Mouse (Mus musculus): ENCODE results near the gene Ptrhd1. TPM values are rescaled to one million over a fixed set of nuclear protein-coding genes. Genes with fewer than 3 reads are reported as not detected.
A peak's percentile ranks its signal among the peaks of the same experiment; 100 is the strongest.

Ptrhd1 gene
- total RNA-seq, 1 experiment = 5.8 TPM

DNA sequence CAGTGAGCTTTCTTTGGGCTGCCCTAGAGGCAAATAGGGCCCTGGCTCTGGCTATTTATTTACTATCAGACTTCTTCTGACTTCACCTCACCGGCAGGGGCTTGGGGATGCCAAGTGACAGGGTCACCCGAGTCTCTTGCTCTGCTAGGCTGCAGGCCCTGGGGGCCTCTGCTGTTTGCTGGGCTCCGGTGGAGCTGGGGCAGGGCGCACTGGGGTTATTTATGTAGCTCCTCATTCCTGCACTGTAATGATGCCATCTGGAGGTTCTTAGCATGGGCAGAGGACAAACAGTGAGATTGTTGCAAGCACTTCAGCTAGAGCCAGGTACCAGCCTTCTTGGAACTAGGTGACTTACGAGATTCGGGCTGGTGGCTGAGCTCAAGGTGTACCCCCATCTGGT, 41.3 kb upstream of the Ptrhd1 start:
- no peak for DNase-seq (ENCODE audit: low read depth, low spot score)
- Histone ChIP-seq H3K9ac (ENCODE audit: insufficient read depth, low read depth, low read length, poor library complexity, severe bottlenecking) (no peak overlapping the region), H3K9me3 (ENCODE audit: control insufficient read depth, insufficient read depth, low read depth, low read length) (no peaks in the 10 kb centered on the region), H3K36me3 (ENCODE audit: control insufficient read depth, insufficient read depth, low read length, poor library complexity, severe bottlenecking) (peaks cover 3% of the 10 kb centered on the region; the same call in 1 of the 2 replicates), H3K27ac (ENCODE audit: insufficient read depth, low read depth, low read length, poor library complexity, severe bottlenecking) (no peak overlapping the region), H3K4me3 (ENCODE audit: insufficient read depth in 1 of 2, low read depth in 1 of 2, low read length in 2 of 2, poor library complexity in 1 of 2, severe bottlenecking in 1 of 2) (no peak overlapping the region), H3K4me1 (ENCODE audit: control insufficient read depth in 2 of 2, insufficient read depth in 2 of 2, low read length in 2 of 2, poor library complexity in 1 of 2) (peaks cover 6 to 24% of the 10 kb centered on the region in 2 experiments; a peak in 3 of 4 replicates)
- in situ Hi-C loops (cut with MboI; ENCODE audit: low sequenced_read_pairs in 2 of 2, unreplicated experiment in 2 of 2) = no loop called here
- TF ChIP-seq MAFK (IDR thresholded peaks at IDR 0.05; ENCODE audit: insufficient read depth, low read depth, low read length) = no peak
- TF ChIP-seq ZC3H11A (IDR thresholded peaks at IDR 0.05; ENCODE audit: borderline replicate concordance, low read depth, low read length) = no peak
- TF ChIP-seq ZNF384 (IDR thresholded peaks at IDR 0.05; ENCODE audit: low read depth, low read length) = no peak
- TF ChIP-seq CHD2 (IDR thresholded peaks at IDR 0.05; ENCODE audit: low read depth, low read length) = no peak
- TF ChIP-seq HCFC1 (IDR thresholded peaks at IDR 0.05; ENCODE audit: borderline replicate concordance, insufficient read depth, low read length) = no peak

DNA sequence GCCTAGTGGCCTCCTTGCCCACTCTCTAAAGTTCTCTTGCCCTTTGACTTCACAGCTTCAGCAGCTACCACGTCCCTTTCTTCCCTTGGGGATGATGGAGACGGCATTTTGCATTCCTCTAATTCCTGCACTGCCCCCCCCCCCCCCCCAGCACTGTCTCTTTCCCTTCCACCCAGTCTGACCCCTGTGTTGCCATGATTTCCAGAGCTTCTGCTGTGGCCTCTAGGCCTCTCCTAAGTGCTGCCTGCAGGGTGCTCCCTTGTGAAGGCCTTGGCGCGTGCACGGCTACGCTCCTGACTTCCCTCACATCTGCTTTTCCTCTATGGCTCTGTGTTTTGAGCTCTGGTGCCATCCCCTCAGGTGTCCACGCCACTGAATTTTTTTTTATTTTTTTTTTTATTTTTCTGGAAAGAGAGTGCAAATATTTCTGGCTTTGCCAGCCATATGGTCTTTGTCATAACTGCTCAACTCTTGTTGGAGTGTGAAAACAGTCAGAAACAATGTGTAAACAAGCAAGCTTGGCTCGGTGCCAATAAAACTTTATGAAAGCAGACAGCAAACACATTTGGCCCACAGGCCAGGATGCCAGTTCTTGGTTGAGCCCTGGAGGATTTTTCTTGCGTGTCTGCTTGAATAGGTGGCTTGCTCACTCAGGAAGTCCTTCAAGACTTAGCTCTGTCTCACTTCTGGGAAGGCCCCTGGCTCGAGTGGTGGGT, 40.6 kb upstream of the Ptrhd1 start:
- no peak overlapping the region for H3K9ac ChIP-seq (ENCODE audit: insufficient read depth, low read depth, low read length, poor library complexity, severe bottlenecking)
- no peak overlapping the region for H3K4me3 ChIP-seq (ENCODE audit: insufficient read depth in 1 of 2, low read depth in 1 of 2, low read length in 2 of 2, poor library complexity in 1 of 2, severe bottlenecking in 1 of 2)
- no peak for TF ChIP-seq MAFK (IDR thresholded peaks at IDR 0.05; ENCODE audit: insufficient read depth, low read depth, low read length)
- no peak for TF ChIP-seq ZC3H11A (IDR thresholded peaks at IDR 0.05; ENCODE audit: borderline replicate concordance, low read depth, low read length)
- no peak overlapping the region for H3K27ac ChIP-seq (ENCODE audit: insufficient read depth, low read depth, low read length, poor library complexity, severe bottlenecking)
- H3K4me1 ChIP-seq (ENCODE audit: control insufficient read depth in 2 of 2, insufficient read depth in 2 of 2, low read length in 2 of 2, poor library complexity in 1 of 2) = peaks cover 6 to 23% of the 10 kb centered on the region in 2 experiments; a peak in 3 of 4 replicates
- DNase-seq (ENCODE audit: low read depth, low spot score) = no peak
- H3K9me3 ChIP-seq (ENCODE audit: control insufficient read depth, insufficient read depth, low read depth, low read length) = no peaks in the 10 kb centered on the region
- in situ Hi-C loops (cut with MboI; ENCODE audit: low sequenced_read_pairs in 2 of 2, unreplicated experiment in 2 of 2) = no loop called here
- H3K36me3 ChIP-seq (ENCODE audit: control insufficient read depth, insufficient read depth, low read length, poor library complexity, severe bottlenecking) = peaks cover 3% of the 10 kb centered on the region; the same call in 1 of the 2 replicates

DNA sequence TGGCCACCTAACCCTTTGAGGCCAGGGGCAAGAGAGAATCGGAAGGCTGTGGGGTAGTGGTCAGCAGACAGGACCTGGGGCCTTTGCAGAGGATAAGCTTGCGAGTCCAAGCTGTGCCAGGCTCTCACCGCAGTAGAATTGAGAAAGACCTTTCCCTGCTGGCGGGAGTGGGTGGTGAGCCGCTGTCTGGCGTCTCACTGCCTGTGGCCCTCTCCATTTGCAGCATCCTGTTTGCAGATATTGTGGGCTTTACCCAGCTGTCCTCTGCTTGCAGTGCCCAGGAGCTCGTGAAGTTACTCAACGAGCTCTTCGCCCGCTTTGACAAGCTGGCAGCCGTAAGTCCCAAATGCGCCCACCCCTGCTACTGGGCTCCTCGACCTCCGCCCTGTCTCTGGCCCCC, 39.2 kb upstream of the Ptrhd1 start:
- TF ChIP-seq ZC3H11A (IDR thresholded peaks at IDR 0.05; ENCODE audit: borderline replicate concordance, low read depth, low read length) = no peak
- TF ChIP-seq CHD2 (IDR thresholded peaks at IDR 0.05; ENCODE audit: low read depth, low read length) = no peak
- TF ChIP-seq ZNF384 (IDR thresholded peaks at IDR 0.05; ENCODE audit: low read depth, low read length) = no peak
- no peak for TF ChIP-seq HCFC1 (IDR thresholded peaks at IDR 0.05; ENCODE audit: borderline replicate concordance, insufficient read depth, low read length)
- no peak for TF ChIP-seq MAFK (IDR thresholded peaks at IDR 0.05; ENCODE audit: insufficient read depth, low read depth, low read length)
- in situ Hi-C loops (cut with MboI; ENCODE audit: low sequenced_read_pairs in 2 of 2, unreplicated experiment in 2 of 2) = no loop called here
- peaks cover 3 to 14% of the 10 kb centered on the region in 2 experiments; a peak in 2 of 4 replicates for H3K4me1 ChIP-seq (ENCODE audit: control insufficient read depth in 2 of 2, insufficient read depth in 2 of 2, low read length in 2 of 2, poor library complexity in 1 of 2)
- H3K9ac ChIP-seq (ENCODE audit: insufficient read depth, low read depth, low read length, poor library complexity, severe bottlenecking) = no peak overlapping the region
- no peak overlapping the region for H3K27ac ChIP-seq (ENCODE audit: insufficient read depth, low read depth, low read length, poor library complexity, severe bottlenecking)
- peaks cover 7% of the 10 kb centered on the region; the same call in 1 of the 2 replicates for H3K36me3 ChIP-seq (ENCODE audit: control insufficient read depth, insufficient read depth, low read length, poor library complexity, severe bottlenecking)
- no peak for DNase-seq (ENCODE audit: low read depth, low spot score)
- 0 out of 4 replicates have a peak overlapping the region, but pooled peaks of 1 of the 2 experiments have one; percentile 26 for H3K4me3 ChIP-seq (ENCODE audit: insufficient read depth in 1 of 2, low read depth in 1 of 2, low read length in 2 of 2, poor library complexity in 1 of 2, severe bottlenecking in 1 of 2)
- no peaks in the 10 kb centered on the region for H3K9me3 ChIP-seq (ENCODE audit: control insufficient read depth, insufficient read depth, low read depth, low read length)

DNA sequence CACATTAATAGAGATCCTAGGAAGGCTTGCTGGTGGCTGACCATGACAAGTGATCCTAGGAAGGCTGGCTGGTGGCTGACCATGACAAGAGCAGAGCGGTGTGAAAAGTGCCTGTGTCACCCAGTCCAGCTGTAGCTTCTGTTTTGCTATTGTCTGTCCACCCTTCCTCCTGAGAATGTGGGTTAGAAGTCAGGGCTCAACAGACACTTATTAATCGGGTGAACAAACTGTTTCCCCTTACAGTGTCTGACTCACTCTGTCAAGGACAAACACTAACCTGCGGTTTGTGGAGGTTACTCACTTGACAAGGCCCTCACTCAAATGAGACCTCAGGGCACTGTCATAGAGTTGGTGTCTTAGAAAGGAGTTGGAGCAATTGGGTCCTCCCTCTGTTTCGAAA, 35.1 kb upstream of the Ptrhd1 start:
- no peak for TF ChIP-seq ZNF384 (IDR thresholded peaks at IDR 0.05; ENCODE audit: low read depth, low read length)
- DNase-seq (ENCODE audit: low read depth, low spot score) = no peak
- peaks cover 9% of the 10 kb centered on the region; the same call in 1 of the 2 replicates for H3K36me3 ChIP-seq (ENCODE audit: control insufficient read depth, insufficient read depth, low read length, poor library complexity, severe bottlenecking)
- H3K9ac ChIP-seq (ENCODE audit: insufficient read depth, low read depth, low read length, poor library complexity, severe bottlenecking) = no peak overlapping the region
- H3K4me1 ChIP-seq (ENCODE audit: control insufficient read depth in 2 of 2, insufficient read depth in 2 of 2, low read length in 2 of 2, poor library complexity in 1 of 2) = peaks cover 3 to 15% of the 10 kb centered on the region in 2 experiments; a peak in 2 of 4 replicates
- H3K4me3 ChIP-seq (ENCODE audit: insufficient read depth in 1 of 2, low read depth in 1 of 2, low read length in 2 of 2, poor library complexity in 1 of 2, severe bottlenecking in 1 of 2) = no peak overlapping the region
- in situ Hi-C loops (cut with MboI; ENCODE audit: low sequenced_read_pairs in 2 of 2, unreplicated experiment in 2 of 2) = no loop called here
- H3K9me3 ChIP-seq (ENCODE audit: control insufficient read depth, insufficient read depth, low read depth, low read length) = no peaks in the 10 kb centered on the region
- H3K27ac ChIP-seq (ENCODE audit: insufficient read depth, low read depth, low read length, poor library complexity, severe bottlenecking) = no peak overlapping the region

DNA sequence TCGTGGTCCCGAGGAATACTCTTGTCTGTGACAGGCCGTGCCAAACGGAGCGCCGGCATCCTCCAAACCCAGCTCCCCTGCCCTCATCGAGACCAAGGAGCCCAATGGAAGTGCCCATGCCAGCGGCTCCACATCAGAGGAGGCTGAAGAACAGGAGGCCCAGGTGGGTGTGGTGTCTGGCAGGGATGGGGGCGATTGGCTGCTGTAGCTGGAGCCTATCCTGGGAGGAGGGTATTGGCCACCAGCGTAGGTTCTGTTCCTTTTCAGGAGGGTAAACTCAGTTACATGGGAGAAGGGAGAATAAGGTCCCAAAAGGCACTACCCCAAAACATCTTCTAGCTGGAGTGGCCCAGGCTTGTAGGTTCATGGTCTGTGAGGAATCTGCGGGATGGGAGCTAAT, 34.6 kb upstream of the Ptrhd1 start:
- no peak overlapping the region for H3K4me3 ChIP-seq (ENCODE audit: insufficient read depth in 1 of 2, low read depth in 1 of 2, low read length in 2 of 2, poor library complexity in 1 of 2, severe bottlenecking in 1 of 2)
- in situ Hi-C loops (cut with MboI; ENCODE audit: low sequenced_read_pairs in 2 of 2, unreplicated experiment in 2 of 2) = no loop called here
- H3K36me3 ChIP-seq (ENCODE audit: control insufficient read depth, insufficient read depth, low read length, poor library complexity, severe bottlenecking) = peaks cover 7% of the 10 kb centered on the region; the same call in 1 of the 2 replicates
- H3K9ac ChIP-seq (ENCODE audit: insufficient read depth, low read depth, low read length, poor library complexity, severe bottlenecking) = no peak overlapping the region
- H3K9me3 ChIP-seq (ENCODE audit: control insufficient read depth, insufficient read depth, low read depth, low read length) = no peaks in the 10 kb centered on the region
- H3K4me1 ChIP-seq (ENCODE audit: control insufficient read depth in 2 of 2, insufficient read depth in 2 of 2, low read length in 2 of 2, poor library complexity in 1 of 2) = peaks cover 3 to 13% of the 10 kb centered on the region in 2 experiments; a peak in 2 of 4 replicates
- TF ChIP-seq MAFK (IDR thresholded peaks at IDR 0.05; ENCODE audit: insufficient read depth, low read depth, low read length) (no peak), HCFC1 (IDR thresholded peaks at IDR 0.05; ENCODE audit: borderline replicate concordance, insufficient read depth, low read length) (no peak), ZNF384 (IDR thresholded peaks at IDR 0.05; ENCODE audit: low read depth, low read length) (no peak), CHD2 (IDR thresholded peaks at IDR 0.05; ENCODE audit: low read depth, low read length) (no peak), ZC3H11A (IDR thresholded peaks at IDR 0.05; ENCODE audit: borderline replicate concordance, low read depth, low read length) (no peak)
- DNase-seq (ENCODE audit: low read depth, low spot score) = no peak
- no peak overlapping the region for H3K27ac ChIP-seq (ENCODE audit: insufficient read depth, low read depth, low read length, poor library complexity, severe bottlenecking)
